Mouse (Mus musculus): ENCODE data around the gene Cd180.
"Not testable (repeated sequence)": the region's sequence is repeated elsewhere in the genome, so short reads cannot be mapped to it uniquely, and the experiment has no call there.

GRCm38 (mm10) chr13:102728951-102729350 is 35.6 kb downstream of the Cd180 start:
- not testable (repeated sequence) for TF ChIP-seq CTCF (IDR thresholded peaks at IDR 0.05; ENCODE audit: low read depth, low read length); POLR2A (IDR thresholded peaks at IDR 0.05; ENCODE audit: borderline replicate concordance, low read depth, low read length)
